Mouse (Mus musculus) spleen, adult 2 months (tissue): ENCODE results near the gene Frat2.

ENCODE experiments used
- CTCF ChIP-seq: fragments of 200-500 bp; IDR thresholded peaks from 2 replicates; pipeline ENCODE4 v1.5.1; 2011; ENCODE audit warnings: mild to moderate bottlenecking, inconsistent platforms; ENCODE audit not compliant: insufficient read depth, insufficient read length, insufficient replicate concordance; ENCODE audit errors: extremely low read depth
- POLR2A ChIP-seq: fragments of 200-500 bp; IDR thresholded peaks from 2 replicates; pipeline ENCODE4 v1.6.1; 2011; ENCODE audit warnings: low read depth, low read length, inconsistent platforms

- TF ChIP-seq CTCF = no peak
- no peak for TF ChIP-seq POLR2A
Observed at GRCm38 (mm10) chr19:41839685-41840084, 8.2 kb downstream of the Frat2 start.
